Mouse (Mus musculus) neutrophil, adult 83 days (primary cell): Measurements from ENCODE around the gene Rsph3b. TPM values are rescaled to one million over a fixed set of nuclear protein-coding genes. Genes with fewer than 3 reads are reported as not detected.

Source experiments
- total RNA-seq, 2 experiments: library from RNA; stranded (reverse); gene quantifications; one replicate each; pipeline ENCODE4 v1.2.4; 2023

Rsph3b gene
- total RNA-seq, result 10 to 100 TPM; 14.1 to 14.7 TPM

DNA sequence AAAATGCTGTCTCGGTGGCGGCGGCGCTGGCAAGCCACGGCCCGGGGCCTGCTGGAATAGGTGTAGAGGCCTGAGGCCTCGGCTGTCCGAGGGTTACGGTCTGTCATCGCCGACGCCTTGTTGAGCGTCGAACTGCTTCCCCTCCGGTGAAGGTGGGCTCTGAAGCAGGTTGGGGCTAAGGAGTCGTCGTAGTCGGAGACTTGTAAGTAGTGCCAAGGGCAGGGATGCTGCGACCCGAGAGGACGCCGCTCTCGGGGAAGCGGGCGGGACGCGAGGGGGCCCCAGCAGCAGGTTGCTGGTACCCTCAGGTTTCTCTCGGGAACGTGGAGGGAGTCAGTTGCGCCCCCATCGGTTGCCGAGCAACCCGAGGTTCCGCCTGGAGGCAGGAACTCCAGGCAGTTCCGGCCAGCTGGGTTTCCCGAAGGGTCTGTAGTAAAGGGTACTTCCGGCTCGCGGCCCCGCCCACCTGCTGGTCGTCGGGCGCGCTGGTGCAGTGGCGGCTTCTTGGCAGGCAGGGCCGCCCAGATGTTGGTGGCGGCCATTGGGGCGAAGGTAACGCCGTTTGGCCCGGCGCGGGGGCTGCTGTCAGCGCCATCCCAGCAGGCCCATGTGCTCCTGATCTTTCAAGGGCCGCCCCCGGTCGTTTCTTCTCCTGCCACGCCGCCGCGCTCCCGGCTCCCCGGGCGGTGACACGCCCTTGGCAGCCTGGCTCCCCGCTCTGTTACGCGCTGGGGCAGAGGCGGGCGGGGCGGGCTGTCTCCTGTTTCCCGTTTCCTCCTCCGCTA, at the start of gene Rsph3b:
Rsph3b (minus strand) TSS at position 699 of the 785 bp plus-strand sequence.

DNA sequence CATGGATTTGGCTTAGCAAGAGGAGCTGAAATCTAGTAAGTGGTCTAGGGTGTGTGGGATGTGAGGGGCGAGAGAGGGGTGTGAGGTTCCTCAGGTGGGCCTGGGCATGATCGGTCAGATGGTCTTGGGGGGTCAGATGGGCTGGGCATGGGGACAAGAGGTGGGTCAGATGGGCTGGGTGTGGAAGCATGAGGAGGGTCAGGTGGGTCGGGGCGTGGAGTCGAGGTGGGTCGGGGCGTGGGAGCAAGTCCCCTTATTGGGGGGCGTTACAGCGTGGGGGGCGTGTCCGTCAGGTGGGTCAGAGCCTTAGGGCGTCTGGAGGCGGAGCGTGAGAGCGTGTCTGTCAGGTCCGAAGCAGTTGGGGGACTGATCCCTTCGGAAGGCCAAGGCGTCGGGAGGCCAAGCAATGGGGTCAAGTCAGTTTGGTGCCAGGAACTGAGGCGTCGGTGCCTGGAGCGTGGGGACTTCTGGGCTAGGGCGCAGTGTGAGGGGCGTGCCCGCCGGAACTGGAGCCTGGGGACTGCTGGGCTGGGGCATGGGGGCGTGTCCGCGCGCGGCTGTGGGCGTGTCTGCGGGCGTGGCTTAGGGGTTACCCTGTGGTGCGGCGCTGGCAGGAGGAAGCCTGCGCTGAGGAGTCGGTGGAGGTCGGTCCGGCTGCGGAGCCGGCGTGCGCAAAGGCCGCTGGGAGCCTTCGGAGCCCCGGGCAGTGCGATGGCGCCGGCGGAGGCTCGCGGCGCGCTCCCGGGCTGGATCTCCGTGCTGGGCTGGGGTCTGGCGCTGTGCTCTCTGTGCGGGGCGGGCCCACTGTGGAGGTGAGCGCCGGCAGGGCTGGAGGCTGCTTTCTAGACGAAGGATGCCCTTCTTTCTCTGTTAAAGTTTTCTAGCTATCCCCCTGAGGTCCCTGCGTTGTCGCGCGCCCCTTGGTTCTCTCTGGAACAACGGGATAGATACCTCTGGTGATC, 30.1 kb upstream of the Rsph3b start, which contains the start of gene Gm49721:
Gm49721 (plus strand) TSS at position 618 of the 962 bp plus-strand sequence.

DNA sequence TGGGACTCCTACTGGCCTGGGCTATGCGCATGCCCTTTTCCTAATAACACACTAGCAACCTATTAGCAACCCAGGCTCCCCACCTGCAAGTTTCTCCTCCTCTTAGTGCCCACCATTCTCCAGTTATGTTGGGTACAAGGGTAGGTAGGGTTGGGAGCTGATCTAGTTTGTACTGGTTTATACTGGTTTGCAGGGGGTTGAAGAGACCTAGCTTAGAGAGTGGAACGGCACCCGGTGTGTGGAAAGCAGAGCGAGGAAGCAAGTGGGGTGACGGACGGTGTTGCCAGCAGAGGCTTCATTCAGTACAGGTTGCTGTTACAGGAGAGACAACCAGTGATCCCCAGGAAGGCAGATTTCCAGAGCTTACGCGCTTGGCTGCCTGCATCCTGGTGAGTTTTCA, 21.9 kb upstream of the Rsph3b start, which contains the start of gene Rnaset2b:
Rnaset2b (plus strand) TSS at position 301 of the 400 bp plus-strand sequence.

DNA sequence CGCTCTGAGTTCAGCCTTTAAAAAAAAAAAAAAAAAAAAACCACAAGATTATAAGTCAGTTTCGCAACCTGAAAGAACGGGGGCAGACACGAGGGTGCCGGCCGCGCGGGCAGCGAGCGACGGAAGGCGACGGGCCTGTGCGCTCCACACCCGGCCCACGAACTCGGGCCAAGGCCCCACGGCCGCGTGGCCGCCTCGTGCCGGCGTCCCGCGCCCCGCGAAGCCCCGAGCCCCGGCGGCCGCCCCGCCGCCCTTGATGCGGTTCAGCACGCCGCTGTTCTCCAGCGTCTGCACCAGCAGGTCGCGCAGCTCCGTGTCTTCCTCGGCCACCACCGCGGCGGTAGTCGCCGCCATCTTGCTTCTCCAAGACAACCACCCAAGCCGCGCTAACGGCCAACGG, 12.3 kb upstream of the Rsph3b start, which contains the start of gene Tagap1:
Tagap1 (minus strand) TSS at position 381 of the 400 bp plus-strand sequence.

Other genes starting within 250 kb of the Rsph3b start
- 100 to 1,000 TPM; 116 to 126 TPM for gene Ezr, start 165.9 kb downstream of the Rsph3b start, total RNA-seq
- gene Tagap1, start 12.5 kb upstream of the Rsph3b start, total RNA-seq, result 10 to 100 TPM; 29.4 to 35.6 TPM
- gene Rnaset2b, start 22.0 kb upstream of the Rsph3b start, total RNA-seq, result 100 to 1,000 TPM; 199 to 217 TPM
- under 1 TPM in 1 of 2 experiments, not detected in 1; 0.35 TPM for gene Gm49721, start 30.2 kb upstream of the Rsph3b start, total RNA-seq
- 1 to 10 TPM; 2.8 to 3.7 TPM for gene Gm1604a, start 76.9 kb upstream of the Rsph3b start, total RNA-seq
- gene Rps6ka2, start 221.4 kb upstream of the Rsph3b start, total RNA-seq, result 10 to 100 TPM; 41.8 to 47.5 TPM